Comparison of ENCODE assay signal across 17 mouse cellular contexts in the genomic region with DNA sequence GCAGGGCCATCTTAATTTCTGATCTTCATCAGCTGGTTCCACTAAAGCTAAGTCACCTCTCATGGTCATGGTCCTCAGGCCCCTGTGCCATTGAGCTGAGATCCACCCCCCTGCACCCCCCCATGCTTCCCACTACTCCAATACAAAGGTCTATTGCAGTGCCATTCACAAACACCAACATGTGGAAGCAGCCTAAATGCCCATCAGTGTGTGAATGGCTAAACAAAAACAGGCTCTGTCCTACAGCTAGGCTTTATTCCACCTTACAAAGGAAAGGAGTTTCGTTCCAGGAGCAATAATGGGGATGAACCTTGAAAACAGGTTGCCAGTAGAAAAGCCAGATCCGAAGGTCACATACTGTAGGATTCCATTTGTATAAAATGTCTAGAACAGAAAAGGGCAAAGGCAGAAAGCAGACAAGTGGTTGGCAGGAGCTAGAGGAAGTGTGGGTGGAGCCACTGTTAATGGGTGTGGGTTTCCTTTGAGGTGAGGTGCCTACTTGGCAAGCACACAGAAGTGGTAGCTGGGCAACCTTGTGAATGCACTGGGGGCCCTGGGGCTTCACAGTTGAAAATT.
A peak's percentile ranks its signal among the peaks of the same experiment; 100 is the strongest.
DNase-seq lines count a peak whose midpoint lies in the region; ATAC-seq lines count a peak whose summit lies in the region.
"Had no signal": no experiment of that assay in that cellular context is flagged by ENCODE, and none has a peak within 500 bp of the region (broad histone marks: within the 10 kb centered on the region; RNA-seq: fewer than 3 reads in every experiment).

No protein-coding gene starts in this region.

- no peak overlapping the region for H3K9ac ChIP-seq in intestine, embryonic 14.5 days (ENCODE audit: low read length)
- H3K9ac ChIP-seq in intestine, embryonic 15.5 days = no peak overlapping the region

- H3K27ac ChIP-seq in intestine, embryonic 14.5 days (ENCODE audit: low read depth) = no peak overlapping the region
- no peak overlapping the region for H3K27ac ChIP-seq in intestine, embryonic 15.5 days
- H3K27ac ChIP-seq: embryonic facial prominence, embryonic 10.5 days; heart, embryonic 10.5 days had no signal

- H3K9me3 ChIP-seq in intestine, embryonic 14.5 days (ENCODE audit: control insufficient read depth, low read length) = no peaks in the 10 kb centered on the region
- no peaks in the 10 kb centered on the region for H3K9me3 ChIP-seq in intestine, embryonic 15.5 days
- H3K9me3 ChIP-seq: embryonic facial prominence, embryonic 10.5 days; heart, embryonic 10.5 days had no signal

- ATAC-seq in intestine, embryonic 14.5 days (replicated peaks; ENCODE audit: low FRiP score, low TSS enrichment, low read depth) = no peak
- ATAC-seq in intestine, embryonic 15.5 days = no peak
- ATAC-seq: activated CD4-positive, CD25-positive, alpha-beta regulatory T cell, adult 4 months had no signal

- no peaks in the 10 kb centered on the region for H3K4me1 ChIP-seq in intestine, embryonic 14.5 days (replicated peaks; ENCODE audit: control insufficient read depth, insufficient read depth, low read length)
- no peaks in the 10 kb centered on the region for H3K4me1 ChIP-seq in intestine, embryonic 15.5 days (replicated peaks)
- H3K4me1 ChIP-seq: embryonic facial prominence, embryonic 10.5 days; heart, embryonic 10.5 days had no signal

- no peaks in the 10 kb centered on the region for H3K36me3 ChIP-seq in intestine, embryonic 14.5 days (ENCODE audit: control insufficient read depth, insufficient read depth, low read length)
- no peaks in the 10 kb centered on the region for H3K36me3 ChIP-seq in intestine, embryonic 15.5 days
- H3K36me3 ChIP-seq: embryonic facial prominence, embryonic 10.5 days; G1E; heart, embryonic 10.5 days had no signal

- intact Hi-C loops in heart, postnatal 14 days (cut with DNase I) = no loop called here
- intact Hi-C loops in left cerebral cortex, postnatal 14 days (cut with DNase I) = no loop called here

- WGBS in intestine, embryonic 14.5 days = 77% methylated on average over 2 of the region's 2 CpGs
- WGBS in intestine, embryonic 15.5 days = 80% methylated on average over 2 of the region's 2 CpGs

- no peaks in the 10 kb centered on the region for H3K27me3 ChIP-seq in intestine, embryonic 14.5 days (replicated peaks; ENCODE audit: control insufficient read depth, insufficient read depth, low read length)
- H3K27me3 ChIP-seq in intestine, embryonic 15.5 days (replicated peaks) = no peaks in the 10 kb centered on the region

- peak; percentile 81 for DNase-seq in heart, adult 11 months
- no peak for DNase-seq in heart, postnatal 14 days
- peak; percentile 35 for DNase-seq in intestine, embryonic 14.5 days (ENCODE audit: low spot score)
- DNase-seq in ES-CJ7 (ENCODE audit: low read depth, low spot score) = peak; percentile 8
- DNase-seq in R1 (ENCODE audit: low read depth, low spot score) = peak; percentile 9
- no peak for DNase-seq in left cerebral cortex, postnatal 14 days (ENCODE audit: low spot score in 2 of 2)
- DNase-seq in adrenal gland, postnatal 14 days = no peak
- DNase-seq: adrenal gland, postnatal 25 days; gastrocnemius, postnatal 36 days; heart, adult 18-20 months; heart, postnatal 10 days; kidney, adult 11 months had no signal

- H3K4me3 ChIP-seq in intestine, embryonic 14.5 days (ENCODE audit: low read depth, low read length) = no peak overlapping the region
- no peak overlapping the region for H3K4me3 ChIP-seq in intestine, embryonic 15.5 days (replicated peaks)
- H3K4me3 ChIP-seq: embryonic facial prominence, embryonic 10.5 days; heart, embryonic 10.5 days had no signal

- no peak overlapping the region for H3K4me2 ChIP-seq in intestine, embryonic 14.5 days (ENCODE audit: low read length)
- no peak overlapping the region for H3K4me2 ChIP-seq in intestine, embryonic 15.5 days (replicated peaks)

Comparison
In these comparisons a context has a peak if more than half of its experiments do, and no peak if none do; other contexts are left out.
1. DNase-seq: peak in heart, adult 11 months (single experiment), intestine, embryonic 14.5 days (single experiment), ES-CJ7 (single experiment) and R1 (single experiment); none in heart, postnatal 14 days (0 of 2), left cerebral cortex, postnatal 14 days (0 of 2) and adrenal gland, postnatal 14 days (single experiment).